Mouse (Mus musculus) T-helper 1 cell (primary cell): Measurements from ENCODE around the gene Ano10.

Experiments
- in situ Hi-C: fragments of 300-600 bp; cut with MboI, MseI; formaldehyde crosslinking; loops from one replicate; pipeline ENCODE4 v1.15.1; 2025; ENCODE audit warnings: high pct_unique_total_duplicates

Gene Ano10

DNA sequence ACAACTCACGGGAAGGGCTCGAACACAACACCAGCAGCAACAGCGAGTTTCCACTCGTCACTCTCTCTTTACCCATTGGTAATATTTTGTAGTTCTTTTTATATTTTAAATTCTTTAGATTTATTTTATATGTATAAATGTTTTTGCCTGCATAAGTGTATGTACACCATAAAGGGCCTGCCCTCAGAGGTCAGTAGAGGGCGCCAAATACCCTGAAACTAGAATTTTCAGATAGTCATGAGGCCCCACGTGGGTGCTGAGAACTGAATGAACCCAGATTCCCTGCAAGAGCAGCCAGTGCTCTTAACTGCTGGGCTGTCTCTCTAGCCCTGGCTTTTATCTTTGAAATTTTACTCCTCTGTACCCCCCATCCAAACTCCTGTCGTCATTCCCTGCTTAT is 89.7 kb downstream of the Ano10 start:
- in situ Hi-C loops: loop anchor here (10.0 kb wide), 1 partner anchor 100 kb away; no protein-coding TSS in a partner anchor

DNA sequence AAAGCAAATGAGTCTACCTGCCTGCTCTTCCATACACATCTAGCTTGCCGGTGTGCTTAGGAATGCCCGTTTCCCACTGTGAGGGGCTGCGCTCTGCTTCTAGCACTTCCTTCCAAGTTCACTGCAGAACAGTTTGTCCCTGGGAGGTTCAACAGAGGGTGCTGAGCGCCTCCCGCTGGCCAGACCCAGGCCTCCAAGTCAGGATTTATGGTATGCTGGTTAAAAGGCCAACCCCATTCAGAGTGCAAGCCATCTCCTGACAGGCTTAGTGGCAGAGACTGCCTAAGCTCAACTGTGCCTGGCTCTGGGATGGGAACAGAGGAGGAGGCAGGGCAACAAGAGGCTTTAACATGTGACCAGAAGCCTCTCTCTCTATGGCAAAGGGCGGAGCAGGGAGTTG is 95.0 kb downstream of the Ano10 start:
- in situ Hi-C loops: no loop called here

DNA sequence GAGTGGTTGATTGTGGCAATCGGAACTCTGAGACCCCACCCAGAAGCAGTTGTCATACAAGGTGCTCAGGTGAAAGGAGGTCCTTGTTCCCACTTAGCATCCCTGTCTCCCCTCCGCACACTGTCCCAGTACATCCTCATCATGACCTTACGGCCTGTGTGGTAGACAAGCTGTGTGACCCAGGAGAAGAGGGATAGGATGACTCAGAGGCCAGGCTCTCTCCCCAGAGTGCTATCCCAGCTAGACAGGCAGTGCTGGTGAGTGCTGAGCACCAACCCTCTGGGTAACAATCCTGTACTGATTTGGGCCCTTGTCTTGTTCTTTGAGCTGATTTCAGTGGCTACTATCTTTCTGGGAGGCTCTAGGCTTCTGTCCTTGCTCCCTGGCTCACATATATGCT is 95.6 kb downstream of the Ano10 start:
- in situ Hi-C loops: no loop called here

DNA sequence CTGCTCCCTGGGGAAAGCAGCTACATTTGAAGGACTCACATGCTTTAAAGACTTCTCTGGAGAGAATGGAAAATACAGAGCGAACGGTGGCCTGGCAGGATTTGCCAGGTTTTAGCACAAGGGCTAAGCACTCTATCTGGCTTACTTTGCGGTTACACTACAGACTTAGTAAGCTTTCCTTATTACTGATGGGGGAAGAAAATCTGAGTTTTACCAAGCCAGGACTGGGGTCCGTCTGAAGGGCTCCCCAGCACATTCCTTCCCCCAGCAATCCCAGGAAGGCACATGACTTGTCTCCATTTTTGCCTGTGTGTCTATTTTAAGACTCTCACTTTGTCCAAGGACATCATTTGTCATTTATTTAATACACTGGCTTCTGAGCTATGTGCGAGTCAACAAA is 97.2 kb downstream of the Ano10 start:
- in situ Hi-C loops: no loop called here

DNA sequence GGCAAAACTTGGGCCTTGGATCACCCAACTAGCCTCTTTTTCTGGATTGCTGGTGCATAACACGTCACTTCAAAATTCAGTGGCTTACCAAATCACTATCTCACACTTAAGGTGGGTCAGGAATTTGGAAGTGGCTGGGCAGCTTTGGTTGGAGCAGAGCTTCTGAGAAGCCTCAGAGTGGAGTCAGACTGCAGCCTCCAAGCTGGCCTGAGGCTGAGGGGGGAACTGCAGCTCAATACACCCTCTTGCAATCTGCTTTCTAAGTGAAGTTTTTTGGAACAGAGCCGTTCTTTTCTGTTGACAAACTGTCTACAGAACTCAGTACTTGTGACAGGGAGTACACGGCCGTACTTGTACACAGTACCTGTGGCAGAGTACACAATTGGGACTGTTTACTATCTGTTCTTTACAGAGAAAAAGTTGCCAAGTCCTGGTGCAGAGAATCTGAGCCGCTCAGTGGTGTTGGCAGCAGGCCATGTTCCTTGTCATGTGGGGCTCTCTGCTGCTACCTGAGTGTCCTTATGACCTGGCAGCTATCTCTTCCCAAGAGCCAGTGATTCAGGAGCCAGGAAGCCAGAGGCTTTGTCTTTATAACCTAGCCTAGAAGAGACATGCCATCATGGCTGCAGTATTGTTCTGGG is 99.1 kb downstream of the Ano10 start:
- in situ Hi-C loops: no loop called here

DNA sequence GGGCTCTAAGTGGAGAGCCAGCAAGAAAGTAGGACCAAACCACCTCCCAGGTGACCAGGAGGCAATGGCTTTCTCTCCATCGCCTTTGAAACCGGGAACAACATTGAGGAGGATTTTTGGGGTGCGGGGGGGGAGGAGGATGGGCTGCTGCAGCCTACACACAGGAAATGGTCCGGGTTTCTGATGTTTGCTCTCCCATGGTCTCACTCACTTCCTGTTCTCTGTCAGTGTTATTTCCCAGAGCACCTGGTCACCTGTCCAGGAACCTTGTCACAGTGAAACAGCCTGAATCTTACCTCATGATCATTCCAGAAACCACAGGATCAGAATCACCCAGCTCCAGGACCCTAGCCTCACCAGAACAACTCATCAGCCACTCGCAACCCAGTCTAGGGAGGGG is 100.4 kb downstream of the Ano10 start:
- in situ Hi-C loops: no loop called here

DNA sequence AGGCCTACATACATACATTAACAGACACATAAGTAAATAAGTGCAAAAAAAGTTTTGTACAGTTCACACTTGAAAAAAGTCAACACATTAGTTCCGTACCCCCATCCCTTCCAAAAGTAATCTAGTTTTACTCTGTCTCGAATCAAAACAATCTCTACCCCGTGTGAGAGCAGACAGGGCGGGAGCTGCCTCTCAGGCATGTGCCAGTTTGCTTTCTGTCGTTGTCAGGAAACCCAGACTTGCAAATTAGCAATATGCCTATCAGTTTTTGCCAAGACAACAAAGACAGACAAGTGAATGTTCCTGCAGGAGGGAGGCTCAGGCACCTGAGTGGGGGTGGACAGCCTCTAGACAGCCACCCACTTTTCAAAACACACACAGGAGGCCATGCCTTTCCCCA is 100.9 kb downstream of the Ano10 start:
- in situ Hi-C loops: no loop called here

DNA sequence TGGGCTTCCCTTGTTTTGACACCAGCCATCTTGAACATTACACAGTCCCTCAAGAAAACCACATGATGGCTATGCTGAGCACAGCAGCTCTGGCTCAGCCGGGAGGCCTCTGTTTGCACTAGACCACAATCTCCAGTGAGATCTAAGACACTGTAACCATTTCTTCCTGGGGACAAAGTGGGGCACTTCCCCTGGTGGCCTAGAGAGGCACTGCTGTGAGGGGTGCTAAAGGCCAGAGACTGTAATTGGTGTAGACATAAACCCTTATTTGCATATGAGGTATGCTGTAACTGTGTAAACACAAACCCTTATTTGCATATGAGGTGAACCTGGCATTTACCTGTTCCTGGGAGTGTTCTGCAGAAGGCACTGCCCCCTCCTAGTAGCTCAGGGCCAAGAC is 105.5 kb downstream of the Ano10 start:
- in situ Hi-C loops: no loop called here

DNA sequence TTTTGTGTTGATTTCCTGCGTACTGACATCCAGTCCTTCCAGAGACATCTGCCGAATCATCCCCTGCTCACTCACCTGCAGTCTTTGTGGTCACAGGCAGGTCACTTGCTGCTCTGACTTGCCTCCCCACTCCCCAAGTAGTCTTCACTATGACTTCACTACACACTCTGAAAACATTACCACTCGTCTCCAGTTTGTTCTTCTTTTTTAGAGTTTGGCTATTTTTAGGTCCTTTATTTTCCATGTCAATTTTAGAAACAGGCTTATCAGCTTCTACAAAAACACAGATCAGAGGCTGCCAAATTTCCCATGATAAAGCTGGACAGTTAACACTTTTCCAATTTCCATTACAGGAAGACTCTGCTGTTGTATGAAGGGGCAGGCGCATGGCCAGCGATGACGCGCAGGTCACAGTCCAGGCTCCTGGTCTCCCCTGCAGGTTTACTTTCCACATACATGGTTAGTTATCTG is 106.7 kb downstream of the Ano10 start:
- in situ Hi-C loops: no loop called here

DNA sequence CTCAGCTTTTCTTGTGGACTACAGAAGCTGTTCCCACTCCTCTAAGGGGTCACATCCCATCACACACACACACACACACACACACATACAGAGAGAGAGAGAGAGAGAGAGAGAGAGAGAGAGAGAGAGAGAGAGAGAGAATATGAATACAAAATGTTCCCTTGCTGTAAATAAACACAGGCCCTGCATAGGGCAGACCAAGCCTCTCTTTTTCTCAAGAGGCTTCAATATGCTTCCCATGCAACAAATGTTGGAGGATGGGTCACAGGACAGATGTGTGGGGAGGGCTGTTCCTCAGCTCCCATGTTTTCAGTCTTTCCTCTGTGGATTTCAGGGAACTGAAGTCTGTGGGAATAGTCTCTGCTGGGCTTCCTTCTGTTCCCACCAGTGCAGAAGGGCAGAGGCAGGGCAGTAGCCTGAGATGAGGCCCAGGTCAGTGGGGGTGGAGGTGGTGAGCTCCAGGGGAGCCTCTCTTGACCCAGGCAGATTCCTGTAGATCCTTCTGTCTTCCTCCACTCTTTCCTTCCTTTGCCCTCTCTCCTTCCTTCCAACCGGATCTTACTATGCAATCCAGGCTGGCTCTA is 107.5 kb downstream of the Ano10 start:
- in situ Hi-C loops: no loop called here

DNA sequence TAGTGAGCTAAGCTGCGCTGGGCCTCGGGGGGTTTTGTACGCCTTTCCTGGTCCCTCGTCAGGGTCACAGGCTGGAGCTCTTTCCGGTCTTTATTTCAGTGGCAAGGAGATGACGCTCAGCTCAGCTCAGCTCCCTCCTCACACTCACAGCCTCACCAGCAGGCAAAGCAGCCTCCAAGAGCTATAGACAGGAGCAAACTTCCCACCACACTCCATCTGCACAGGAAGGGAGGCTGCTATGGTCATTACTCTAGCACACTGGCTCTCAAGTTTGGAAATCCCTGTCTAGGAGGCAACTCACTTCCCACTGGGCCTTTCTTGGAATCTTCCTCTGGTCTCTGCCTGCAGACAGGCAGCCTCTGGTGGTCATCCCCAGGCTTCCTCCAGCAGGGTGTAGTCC is 108.3 kb downstream of the Ano10 start:
- in situ Hi-C loops: no loop called here

DNA sequence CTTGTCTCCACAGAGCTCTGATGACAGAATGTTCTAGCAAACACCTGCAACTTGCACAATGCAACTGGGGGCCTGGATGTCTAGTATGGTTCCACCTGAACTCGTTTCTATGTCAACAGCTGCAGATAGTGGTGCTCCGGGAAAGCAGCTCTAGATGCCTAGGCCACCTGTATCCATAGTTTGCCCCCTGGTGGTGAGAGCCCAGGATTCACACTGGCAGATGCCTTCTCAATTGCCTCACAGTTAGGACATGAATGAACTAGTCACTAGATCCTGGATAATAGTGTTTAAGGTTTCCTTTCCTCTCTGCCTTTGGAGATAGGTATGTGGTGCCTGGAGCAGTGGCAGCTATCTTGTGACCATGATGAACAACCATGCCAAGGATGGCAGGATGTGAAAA is 109.2 kb downstream of the Ano10 start:
- in situ Hi-C loops: no loop called here

DNA sequence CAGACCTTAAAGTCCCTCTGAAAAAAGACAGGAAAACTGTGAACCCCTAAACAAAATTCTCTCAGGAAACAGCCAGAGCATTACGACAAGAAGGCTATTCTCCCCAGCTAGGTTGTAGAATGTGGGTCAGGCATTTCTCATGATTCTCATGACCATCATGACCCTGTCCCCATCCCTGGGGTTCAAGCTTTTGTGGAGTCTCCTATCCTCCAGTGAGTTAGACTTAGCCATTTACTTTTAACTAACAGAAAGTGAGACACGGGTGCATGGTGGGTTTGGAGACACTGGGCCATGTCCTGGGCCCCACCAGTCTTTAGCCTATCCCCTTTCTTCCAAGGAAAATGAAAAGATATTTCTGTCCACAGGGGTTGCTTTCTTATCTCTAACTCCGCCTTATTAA is 109.9 kb downstream of the Ano10 start:
- in situ Hi-C loops: no loop called here

DNA sequence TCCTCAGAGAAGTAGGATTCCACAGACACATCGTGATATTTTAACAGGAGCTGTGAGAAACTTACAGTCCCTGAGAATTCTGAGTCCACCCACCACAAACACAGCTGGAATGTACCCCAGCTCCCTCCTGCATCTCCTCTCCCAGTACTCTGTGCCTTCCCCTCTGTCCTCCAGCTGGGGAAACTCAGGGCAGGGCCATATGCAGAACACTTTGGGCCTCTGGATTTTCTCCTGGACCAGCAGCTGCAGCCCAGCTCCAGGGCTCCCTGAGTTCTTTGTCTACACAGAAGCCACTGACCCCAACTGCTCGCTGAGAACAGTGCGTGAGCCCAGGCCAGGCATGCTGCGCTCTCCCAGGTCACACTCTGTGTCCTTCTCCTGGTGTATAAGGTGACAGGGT is 111.1 kb downstream of the Ano10 start:
- in situ Hi-C loops: no loop called here

DNA sequence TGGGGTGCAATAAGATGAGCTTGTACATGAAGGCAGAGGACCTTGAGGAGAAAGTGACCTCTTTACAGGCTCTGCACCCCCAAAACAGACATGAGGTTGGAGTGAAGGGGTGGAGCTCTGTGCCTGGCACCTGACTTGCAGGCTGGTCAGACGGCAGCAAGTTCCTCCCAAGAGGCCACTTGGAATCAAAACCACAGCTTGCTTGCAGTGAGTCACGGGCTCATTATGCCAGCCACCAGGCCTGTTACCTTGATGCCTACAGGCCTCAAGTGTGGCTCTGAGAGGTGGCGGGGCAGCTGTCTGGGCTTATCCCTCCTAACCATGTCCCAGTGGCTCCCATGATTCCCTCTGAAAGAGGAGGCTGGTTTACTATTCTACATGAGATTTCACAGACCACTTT is 114.1 kb downstream of the Ano10 start:
- in situ Hi-C loops: no loop called here

DNA sequence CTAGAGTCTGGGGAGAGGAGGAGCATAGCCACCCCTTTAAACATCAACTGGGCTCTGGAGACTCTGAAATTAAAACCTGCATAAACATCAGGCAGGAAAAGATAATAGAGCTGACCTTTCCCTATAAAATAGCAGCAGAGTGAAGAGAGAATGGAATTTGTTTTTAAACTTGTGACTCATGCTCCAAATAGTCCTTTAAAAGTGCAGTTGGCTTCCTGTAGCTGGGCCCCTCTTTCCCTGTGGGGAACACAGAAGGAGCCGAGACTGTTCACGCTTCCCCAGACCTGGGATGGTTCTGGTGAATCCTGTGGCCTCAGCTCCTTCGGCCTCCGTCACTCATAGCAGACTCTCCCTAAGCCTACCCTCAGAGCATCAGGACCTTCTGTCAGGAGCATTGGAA is 115.8 kb downstream of the Ano10 start:
- in situ Hi-C loops: no loop called here

DNA sequence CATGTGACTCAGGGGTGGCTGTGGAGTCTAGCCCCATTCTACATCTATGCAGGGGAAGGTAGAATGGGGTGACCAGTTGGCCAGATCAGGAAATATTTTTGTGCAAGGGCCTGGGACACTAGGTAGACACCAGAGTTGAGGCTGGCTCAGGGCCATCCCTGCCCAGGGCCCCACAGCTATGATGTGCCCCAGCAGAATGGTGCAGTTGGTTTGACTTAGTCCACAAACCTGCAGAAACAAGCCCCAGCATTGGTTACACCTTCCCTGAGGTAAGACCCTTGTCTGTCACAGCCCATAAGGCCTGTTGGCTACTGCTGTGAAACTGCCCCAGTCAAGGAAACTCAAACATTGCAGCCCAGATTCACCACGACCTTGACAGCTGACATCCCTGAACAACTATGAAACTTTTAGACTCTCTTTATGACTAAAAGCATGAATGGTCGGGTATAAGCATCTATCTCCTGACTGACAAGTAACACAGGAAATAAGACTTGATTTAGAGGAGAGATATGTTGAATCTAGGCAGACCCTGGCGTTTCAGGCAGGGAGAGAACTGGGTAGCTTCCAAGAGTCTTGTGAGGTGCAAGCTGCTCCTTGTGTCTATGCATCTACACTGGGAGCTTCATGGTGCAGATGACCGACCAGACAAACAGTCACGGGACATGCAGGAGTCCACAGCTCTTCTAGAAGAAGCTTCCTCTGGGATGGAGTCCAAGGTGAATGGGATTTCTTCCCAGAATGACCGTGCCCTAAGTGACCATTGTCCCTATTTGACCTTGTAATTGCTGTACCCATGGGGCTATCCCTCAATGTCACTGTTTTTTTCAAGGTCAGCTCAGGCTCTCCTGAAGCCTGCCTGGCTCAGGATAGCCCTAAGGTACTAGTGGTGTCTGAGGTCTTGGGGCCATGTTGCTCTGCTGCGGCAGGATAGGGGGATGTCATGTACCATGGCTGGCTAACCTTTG is 116.7 kb downstream of the Ano10 start:
- in situ Hi-C loops: no loop called here

DNA sequence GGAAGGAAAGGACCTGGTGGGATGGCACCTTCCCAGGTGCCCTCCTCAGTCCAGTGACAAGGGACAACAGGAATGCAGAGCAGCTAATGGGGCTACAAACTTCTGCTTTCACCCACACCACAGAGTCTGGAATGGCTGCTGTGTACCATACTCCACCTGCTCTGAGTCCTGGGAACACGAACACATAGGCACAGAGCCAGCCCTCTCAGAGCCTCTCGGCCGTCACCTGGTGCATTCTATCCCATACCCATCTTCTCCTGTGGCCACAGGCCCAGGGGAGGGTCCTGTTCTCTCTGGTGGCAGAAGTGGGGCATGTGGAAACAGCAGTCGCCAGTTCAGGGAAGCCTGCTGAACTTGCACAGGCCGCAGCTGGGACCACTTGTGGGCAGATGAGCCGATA is 119.5 kb downstream of the Ano10 start:
- in situ Hi-C loops: no loop called here

DNA sequence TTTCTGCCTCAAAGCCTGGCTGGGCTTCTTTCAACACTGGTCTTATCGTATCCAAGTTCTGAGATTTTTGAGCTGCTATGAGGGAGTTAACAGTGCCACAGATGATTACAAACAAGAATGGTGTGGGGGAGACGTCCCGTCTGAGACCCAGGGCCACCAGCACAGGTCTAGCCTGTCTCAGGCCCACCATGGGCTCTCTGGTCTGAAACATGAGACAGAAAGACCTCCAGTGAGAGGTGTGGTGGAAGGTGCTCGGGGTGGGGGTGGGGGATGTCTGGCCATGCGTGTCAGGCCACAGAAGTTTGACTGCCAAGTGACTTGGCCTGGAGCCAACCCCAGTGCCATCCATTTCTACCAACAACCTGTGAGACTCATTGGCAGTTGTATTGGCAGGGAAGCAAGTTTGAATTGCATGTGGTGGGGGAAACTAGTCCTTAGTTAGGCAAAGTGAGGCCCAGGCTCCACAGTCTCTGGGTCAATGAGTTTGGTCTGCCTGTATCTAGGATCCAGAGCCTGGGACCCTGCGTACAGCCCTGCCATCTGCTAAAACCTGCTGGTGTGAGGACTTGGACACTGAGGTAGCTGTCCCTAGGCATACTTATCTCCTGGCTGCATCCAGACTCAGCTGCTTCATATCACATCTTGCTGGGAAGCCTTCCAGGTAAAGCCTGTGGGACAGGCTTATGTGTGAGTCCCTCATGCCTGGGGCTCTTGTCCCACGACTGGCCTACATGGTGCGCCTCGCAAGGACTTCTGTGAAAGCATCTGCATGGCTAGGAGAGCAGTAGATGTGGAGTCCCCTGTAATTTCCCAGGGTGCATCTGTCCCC is 120.6 kb downstream of the Ano10 start:
- in situ Hi-C loops: no loop called here

DNA sequence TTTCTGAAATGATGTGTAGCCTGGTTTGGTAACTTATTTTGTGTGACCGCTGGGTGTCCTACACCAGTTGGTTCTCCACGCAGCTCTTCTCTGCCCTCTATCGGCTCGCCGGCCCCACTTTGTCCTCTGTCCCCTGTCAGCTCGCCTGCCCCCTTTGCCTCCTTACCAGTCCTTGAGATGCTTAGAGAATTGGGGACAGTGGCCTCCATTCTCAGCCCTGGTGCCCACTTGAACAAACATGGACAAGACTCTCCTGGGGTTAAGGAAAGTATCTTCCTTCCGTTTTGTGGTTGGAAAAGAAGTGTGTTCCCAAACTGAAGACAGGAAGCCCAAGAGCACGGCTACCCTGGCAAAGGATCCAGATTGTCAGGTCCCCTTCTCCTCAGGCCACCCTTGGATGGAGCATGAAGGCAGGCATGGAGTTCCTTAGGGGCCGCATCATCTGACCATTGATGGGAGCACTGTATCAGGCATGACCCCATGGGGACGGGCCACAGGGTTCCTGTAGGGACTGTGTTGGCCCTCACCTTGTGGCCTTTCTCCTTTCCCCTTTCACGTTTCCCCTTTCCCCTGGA is 121.5 kb downstream of the Ano10 start:
- in situ Hi-C loops: no loop called here

DNA sequence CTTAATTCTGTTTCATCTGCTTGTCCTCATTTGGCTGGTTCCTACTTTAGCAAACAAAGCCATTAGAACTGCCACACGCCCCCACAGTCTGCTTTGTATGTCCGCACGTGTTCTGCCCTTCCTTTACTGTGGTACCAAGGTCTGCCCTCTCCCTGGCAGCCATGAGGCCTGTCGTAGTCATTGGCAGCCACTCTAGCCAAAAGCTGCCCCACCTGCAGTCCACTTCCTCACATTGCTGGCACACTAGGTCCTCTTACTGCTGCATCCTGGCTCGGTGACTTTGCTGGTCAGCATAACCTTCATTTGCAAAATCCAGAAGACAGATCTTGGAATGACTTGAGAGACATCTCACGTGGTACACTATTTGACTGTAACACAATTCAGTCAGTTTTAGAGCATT is 124.3 kb downstream of the Ano10 start:
- in situ Hi-C loops: no loop called here
